Mouse (Mus musculus) layer of hippocampus, postnatal 25 days (tissue): ENCODE data around the gene Ppp1r36. TPM values are rescaled to one million over a fixed set of nuclear protein-coding genes. Genes with fewer than 3 reads are reported as not detected.

ENCODE experiments used
- DNase-seq, 2 experiments: peaks; one replicate each; pipeline ENCODE4 v3.0.0; 2022; ENCODE audit warnings: mixed read lengths in 2 of 2, low spot score in 1 of 2; ENCODE audit errors: extremely low spot score in 1 of 2
- total RNA-seq, 2 experiments: library from RNA; stranded (reverse); gene quantifications; 2 replicates each; pipeline ENCODE4 v1.2.3; 2021

Ppp1r36 gene
- total RNA-seq, 2 experiments from 2014 or later: 0.92 to 1.5 TPM

DNA sequence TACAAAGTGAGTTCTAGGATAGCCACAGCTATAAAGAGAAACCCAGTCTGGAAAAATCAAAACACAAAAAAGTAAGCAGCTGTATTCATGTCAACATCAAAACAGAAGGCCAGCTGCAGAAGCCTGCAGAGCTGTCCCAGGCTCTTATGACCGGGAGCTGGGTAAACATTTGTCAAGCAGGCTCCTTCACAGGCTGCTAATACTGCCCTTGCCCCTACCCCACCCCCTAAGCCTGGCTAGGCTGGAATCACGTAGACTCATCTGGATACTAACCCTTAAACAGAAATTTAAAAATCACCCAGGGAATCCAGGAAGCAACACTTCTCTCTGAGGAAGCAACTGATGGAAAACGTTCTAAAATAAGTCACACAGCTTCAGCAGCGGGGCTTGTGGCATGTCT lies 67.5 kb downstream of the Ppp1r36 start:
- DNase-seq: no peak

DNA sequence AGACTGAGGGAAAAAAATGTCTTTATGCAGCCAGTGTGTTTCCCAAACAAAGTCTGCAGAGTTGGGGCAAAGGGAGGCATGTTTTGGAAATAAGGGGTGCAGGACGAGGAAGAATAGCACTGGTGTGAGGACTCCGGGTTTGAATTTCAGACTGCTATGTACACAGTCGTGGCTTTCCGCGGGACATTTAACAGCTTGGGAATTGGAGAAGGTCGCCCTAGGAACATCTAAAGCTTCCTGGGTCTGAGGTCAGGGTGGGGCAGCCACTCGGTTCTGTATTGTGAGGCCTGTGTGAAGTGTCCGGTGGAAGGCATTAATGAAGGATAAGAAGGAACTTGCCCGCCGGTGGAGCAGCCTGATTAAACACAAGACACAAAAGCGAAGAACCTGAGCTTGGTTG lies 68.0 kb downstream of the Ppp1r36 start:
- no peak for DNase-seq

DNA sequence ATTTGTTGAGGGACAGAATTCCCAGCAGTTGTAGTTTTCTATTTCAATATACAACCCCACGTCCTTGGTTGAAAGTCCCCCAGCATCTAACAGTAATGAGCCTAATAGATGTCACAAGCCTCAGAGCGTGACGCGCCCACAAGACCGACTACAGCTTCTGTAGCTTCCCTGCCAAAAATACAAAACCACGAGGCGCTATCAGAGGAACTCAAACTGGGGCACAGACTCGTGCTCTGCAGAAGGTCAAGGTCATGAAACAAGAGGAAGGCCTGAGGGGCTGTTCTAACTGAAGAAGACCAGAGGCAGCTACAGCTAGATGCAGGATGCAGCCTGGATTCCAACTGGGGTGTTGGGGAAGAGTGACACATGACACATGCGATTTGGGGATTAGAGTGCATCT lies 69.6 kb downstream of the Ppp1r36 start:
- DNase-seq: no peak

Other genes with a start within 250 kb of the Ppp1r36 start
- gene Esr2, start 240.3 kb upstream of the Ppp1r36 start, total RNA-seq: under 1 TPM; 0.28 to 0.37 TPM
- gene Tex21, start 170.8 kb upstream of the Ppp1r36 start, total RNA-seq: not detected
- 10 to 100 TPM; 41.1 to 44.9 TPM for gene Mthfd1, start 162.2 kb upstream of the Ppp1r36 start, total RNA-seq
- 10 to 100 TPM; 58.6 to 66.5 TPM for gene Akap5, start 92.6 kb upstream of the Ppp1r36 start, total RNA-seq
- 10 to 100 TPM; 20.2 to 21.4 TPM for gene Zbtb25, start 47.9 kb upstream of the Ppp1r36 start, total RNA-seq
- 1 to 10 TPM; 7.0 to 8.3 TPM for gene Zbtb1, start 47.3 kb upstream of the Ppp1r36 start, total RNA-seq
- 100 to 1,000 TPM; 106 to 116 TPM for gene Hspa2, start 13.4 kb upstream of the Ppp1r36 start, total RNA-seq
- gene Plekhg3, start 113.4 kb downstream of the Ppp1r36 start, total RNA-seq: 10 to 100 TPM; 23.2 to 27.5 TPM